Comparison of ENCODE assay signal across 14 mouse cellular contexts in the genomic region with DNA sequence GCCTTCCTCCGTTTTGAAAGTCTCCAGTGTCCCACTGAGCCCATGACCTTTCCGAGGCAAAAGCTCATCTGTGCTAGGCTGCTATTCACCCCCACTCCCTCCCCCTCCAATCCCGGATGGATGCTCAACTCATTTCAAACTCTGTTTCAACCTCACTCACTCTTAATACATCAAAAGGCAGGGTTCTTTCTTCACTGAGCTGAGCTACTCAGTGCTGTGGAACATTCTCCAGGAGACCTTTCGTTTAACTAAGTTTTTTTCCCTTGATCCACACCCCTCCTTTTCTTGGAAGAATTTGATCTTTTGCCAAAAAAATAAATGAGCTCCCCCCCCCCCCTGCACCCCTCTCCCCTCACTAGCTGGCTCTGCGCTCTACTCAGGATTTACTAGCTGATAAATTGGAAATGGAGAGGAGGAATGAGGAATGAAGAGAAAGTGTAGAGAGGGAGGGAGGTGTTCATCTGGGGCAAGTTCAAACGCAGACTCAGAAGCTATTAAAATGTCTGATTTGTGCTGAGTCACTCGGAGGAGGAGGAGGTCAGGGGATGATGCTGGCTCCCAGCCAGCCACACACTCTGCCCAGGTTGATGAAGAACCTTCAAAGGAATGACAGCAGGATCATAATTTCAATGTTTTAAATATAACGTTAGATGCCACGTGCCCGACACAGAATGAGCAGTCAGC.
A peak's percentile ranks its signal among the peaks of the same experiment; 100 is the strongest.
DNase-seq lines count a peak whose midpoint lies in the region; ATAC-seq and TF ChIP-seq lines count a peak whose summit lies in the region.
"Had no signal": no experiment of that assay in that cellular context is flagged by ENCODE, and none has a peak within 500 bp of the region (broad histone marks: within the 10 kb centered on the region; RNA-seq: fewer than 3 reads in every experiment).

No protein-coding gene starts in this region.

- TF ChIP-seq CTCF in kidney, adult 2 months (conservative IDR thresholded peaks at IDR 0.05; ENCODE audit: insufficient read depth, insufficient read length, low read depth, low read length) = no peak

- H3K27ac ChIP-seq in kidney, adult 2 months (ENCODE audit: insufficient read depth, low read depth, low read length) = no peak overlapping the region
- H3K27ac ChIP-seq in hindbrain, embryonic 12.5 days = no peak overlapping the region
- H3K27ac ChIP-seq: forebrain, embryonic 15.5 days; hindbrain, embryonic 13.5 days; liver, embryonic 14.5 days; neural tube, embryonic 13.5 days had no signal

- H3K4me2 ChIP-seq in hindbrain, embryonic 12.5 days (replicated peaks) = no peak overlapping the region
- H3K4me2 ChIP-seq: forebrain, embryonic 15.5 days; hindbrain, embryonic 13.5 days; neural tube, embryonic 13.5 days had no signal

- no peaks in the 10 kb centered on the region for H3K36me3 ChIP-seq in kidney, adult 2 months (ENCODE audit: control insufficient read depth, insufficient read depth, low read length)
- no peaks in the 10 kb centered on the region for H3K36me3 ChIP-seq in hindbrain, embryonic 12.5 days
- H3K36me3 ChIP-seq: forebrain, embryonic 15.5 days; hindbrain, embryonic 13.5 days; neural tube, embryonic 13.5 days had no signal

- no peak for TF ChIP-seq POLR2A in kidney, adult 2 months (IDR thresholded peaks at IDR 0.05; ENCODE audit: low read depth, low read length)

- no peak overlapping the region for H3K4me3 ChIP-seq in kidney, adult 2 months (ENCODE audit: insufficient read depth, low read depth, low read length)
- no peak overlapping the region for H3K4me3 ChIP-seq in hindbrain, embryonic 12.5 days
- H3K4me3 ChIP-seq: forebrain, embryonic 15.5 days; hindbrain, embryonic 13.5 days; neural tube, embryonic 13.5 days had no signal

- no peak for ATAC-seq in hindbrain, embryonic 12.5 days (ENCODE audit: low FRiP score)
- ATAC-seq: forebrain, embryonic 15.5 days had no signal

- H3K4me1 ChIP-seq in kidney, adult 2 months (ENCODE audit: control insufficient read depth, insufficient read depth, low read length) = peaks cover 8% of the 10 kb centered on the region; the same call in 1 of the 2 replicates
- H3K4me1 ChIP-seq in hindbrain, embryonic 12.5 days = no peaks in the 10 kb centered on the region
- H3K4me1 ChIP-seq: forebrain, embryonic 15.5 days; hindbrain, embryonic 13.5 days; neural tube, embryonic 13.5 days had no signal

- peak; percentile 89 for DNase-seq in heart, adult 11 months
- DNase-seq in heart, adult 18-20 months = no peak
- peak; percentile 25 for DNase-seq in ZHBTc4 (ENCODE audit: low read depth, low spot score)
- DNase-seq in kidney, adult 2 months = peak; percentile 75
- peak; percentile 18 for DNase-seq in mesoderm, embryonic 11.5 days (ENCODE audit: low read depth, low spot score)
- DNase-seq in cerebellum, adult 9-11 months = no peak
- no peak for DNase-seq in spleen, postnatal 10 days (ENCODE audit: low spot score in 2 of 2)
- DNase-seq: embryo, embryonic 11 days; thymus, postnatal 14 days had no signal

- H3K9me3 ChIP-seq in hindbrain, embryonic 12.5 days (replicated peaks) = no peaks in the 10 kb centered on the region
- H3K9me3 ChIP-seq: forebrain, embryonic 15.5 days; hindbrain, embryonic 13.5 days; neural tube, embryonic 13.5 days had no signal

- H3K27me3 ChIP-seq in kidney, adult 2 months (replicated peaks; ENCODE audit: control insufficient read depth, insufficient read depth, low read length) = no peaks in the 10 kb centered on the region
- H3K27me3 ChIP-seq in hindbrain, embryonic 12.5 days = no peaks in the 10 kb centered on the region
- H3K27me3 ChIP-seq: forebrain, embryonic 15.5 days; hindbrain, embryonic 13.5 days; neural tube, embryonic 13.5 days had no signal

- 31% methylated on average over 10 of the region's 10 CpGs for WGBS in kidney, adult 2 months
- WGBS in hindbrain, embryonic 12.5 days = 70% methylated on average over 10 of the region's 10 CpGs

- H3K9ac ChIP-seq in hindbrain, embryonic 12.5 days = no peak overlapping the region
- H3K9ac ChIP-seq: forebrain, embryonic 15.5 days; hindbrain, embryonic 13.5 days; liver, embryonic 14.5 days; neural tube, embryonic 13.5 days had no signal

Comparison
In these comparisons a context has a peak if more than half of its experiments do, and no peak if none do; other contexts are left out.
1. DNase-seq: peak in heart, adult 11 months (single experiment), ZHBTc4 (single experiment), kidney, adult 2 months (single experiment) and mesoderm, embryonic 11.5 days (single experiment); none in heart, adult 18-20 months (0 of 2), cerebellum, adult 9-11 months (single experiment) and spleen, postnatal 10 days (0 of 2).